Mouse (Mus musculus) granulocyte monocyte progenitor cell, adult 5-6 weeks (primary cell): ENCODE measurements around the gene Cox4i1. TPM values are rescaled to one million over a fixed set of nuclear protein-coding genes. Genes with fewer than 3 reads are reported as not detected.

Experiments used
- ATAC-seq: replicated peaks from 2 replicates; pipeline ENCODE4 v1.8.0; 2016; ENCODE audit warnings: mild to moderate bottlenecking, moderate TSS enrichment, inconsistent platforms; ENCODE audit not compliant: poor library complexity, severe bottlenecking
- total RNA-seq, 2 experiments: library from RNA; stranded (forward) in 1 of 2; stranded (reverse) in 1 of 2; fragments of 200-712, 200-1000 nt in 1 of 2; fragments of >200 nt in 1 of 2; fragmentation: Nextera tagmentation in 1 of 2; gene quantifications; 2 replicates each; pipeline ENCODE4 v1.2.3; 2014 to 2017

Cox4i1 gene
- total RNA-seq, 2 experiments from 2014 or later, result 506 to 1,083 TPM

DNA sequence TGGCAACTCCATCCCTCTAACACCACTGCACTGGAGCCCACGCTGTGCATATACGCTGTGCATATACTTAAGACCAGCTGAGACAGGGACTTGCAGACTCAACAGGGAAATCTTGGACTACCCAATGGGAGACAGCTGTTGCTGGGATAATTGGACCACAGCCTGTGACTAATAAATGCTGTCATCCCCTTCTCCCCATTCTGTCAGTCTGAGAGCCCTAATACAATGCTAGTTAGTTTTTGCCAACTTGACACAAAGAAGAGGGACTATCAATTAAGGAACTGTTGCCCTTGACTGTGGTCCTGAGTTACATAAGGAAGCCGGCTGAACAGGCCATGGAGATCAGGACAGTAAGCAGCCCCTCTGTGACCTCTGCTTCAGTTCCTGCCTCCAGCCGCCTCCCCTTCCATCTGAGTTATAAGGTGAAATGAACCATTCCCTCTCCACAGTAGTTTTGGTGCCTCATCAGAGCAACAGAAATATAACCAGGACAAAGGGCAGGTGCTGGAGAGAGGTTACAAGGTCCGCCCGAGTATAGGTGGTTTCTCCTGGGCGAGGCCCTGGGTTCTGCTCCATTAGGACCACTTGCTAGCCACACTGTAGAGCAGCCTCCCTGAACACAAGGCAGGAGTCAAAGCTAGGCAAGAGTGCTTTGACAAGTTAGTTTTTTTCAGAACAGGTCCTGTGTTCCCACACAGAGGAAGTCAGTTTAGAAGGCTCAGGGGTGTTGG, 11.5 kb upstream of the Cox4i1 start:
- ATAC-seq, result no peak

DNA sequence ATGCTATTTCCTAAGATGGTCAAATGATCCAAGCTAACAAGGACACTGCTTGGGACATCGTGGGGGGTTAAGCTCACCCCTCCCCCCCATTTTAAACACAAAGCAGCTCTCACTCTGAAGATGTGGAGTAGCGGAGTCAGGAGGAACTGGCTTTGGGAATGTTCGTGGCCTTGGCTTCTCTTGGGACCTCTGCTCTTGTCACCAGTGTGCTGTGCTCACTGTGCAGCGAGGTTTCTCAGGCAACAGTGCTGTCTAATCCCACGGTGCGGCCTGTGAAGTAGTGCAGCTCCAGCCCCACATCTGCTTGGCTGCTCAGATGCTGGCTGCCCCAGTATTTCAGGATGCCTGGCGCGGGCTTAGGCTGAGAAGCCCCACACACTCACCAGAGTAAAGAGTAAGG, 10.6 kb upstream of the Cox4i1 start:
- ATAC-seq, result no peak

- peak; percentile 31 for ATAC-seq
Measured at GRCm38 (mm10) chr8:120664566-120664965, 3.5 kb upstream of the Cox4i1 start.

DNA sequence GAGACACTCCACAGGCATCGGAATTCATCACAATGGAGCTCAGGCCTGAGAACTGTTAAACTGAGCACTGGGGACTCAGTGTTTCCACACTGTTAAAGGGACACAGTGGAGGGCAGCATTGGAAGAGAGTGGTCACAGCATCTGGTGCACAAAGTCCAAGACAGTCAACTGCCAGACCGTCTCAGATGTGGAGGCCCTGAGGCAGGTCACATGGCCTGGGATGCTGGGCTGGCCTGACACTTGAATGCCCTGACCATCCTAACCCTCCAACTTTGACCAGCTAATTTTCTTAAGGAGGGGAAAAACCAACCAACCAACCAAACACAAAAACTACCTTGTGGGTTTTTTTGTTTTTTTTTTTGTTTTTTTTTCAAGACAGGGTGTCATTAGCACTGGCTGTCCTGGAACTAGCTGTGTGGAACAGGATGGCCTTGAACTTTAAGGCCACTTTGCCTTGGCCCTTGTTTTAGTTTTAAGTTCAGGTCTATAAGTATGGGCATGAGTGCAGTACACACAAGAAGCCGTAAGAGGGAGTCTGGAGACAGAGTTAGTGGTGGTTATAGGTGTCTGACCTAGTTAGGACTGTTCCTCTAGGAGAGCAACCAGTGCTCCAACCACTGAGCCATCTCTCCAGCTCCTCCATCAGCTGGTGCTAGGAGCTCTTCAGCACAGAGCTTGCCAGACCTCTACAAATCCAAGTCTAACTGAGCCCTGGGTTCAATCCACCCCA, 2.1 kb upstream of the Cox4i1 start:
- ATAC-seq, result no peak

GRCm38 (mm10) chr8:120666807-120667470, 1.1 kb upstream of the Cox4i1 start:
- ATAC-seq, result no peak

- peak; percentile 5; the same call in 1 of the 2 replicates for ATAC-seq
Measured at GRCm38 (mm10) chr8:120668374-120668905, 418 bp downstream of the Cox4i1 start, which contains the start of gene Emc8. Gene Emc8, minus strand, starts transcription at chr8:120668573.

DNA sequence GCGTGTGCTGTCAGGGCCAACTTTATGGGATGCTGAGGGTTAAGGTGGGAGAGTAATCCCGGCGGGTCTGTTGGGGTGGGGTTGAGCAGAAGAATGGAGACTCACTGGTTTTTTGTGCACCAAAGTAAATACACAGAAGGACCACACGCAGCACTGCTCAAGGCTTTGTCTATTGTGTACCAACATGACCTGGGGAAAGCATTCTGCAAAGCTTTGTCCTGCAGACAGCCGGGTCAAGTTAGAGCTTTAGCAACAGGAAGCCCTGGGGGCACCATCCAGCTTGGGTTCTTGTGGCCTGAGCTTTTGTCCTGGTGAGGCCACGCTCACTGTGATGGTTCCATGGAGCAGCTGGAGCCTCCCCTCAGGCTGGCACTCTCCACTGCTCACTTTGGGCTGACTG, 3.8 kb downstream of the Cox4i1 start:
- no peak for ATAC-seq

DNA sequence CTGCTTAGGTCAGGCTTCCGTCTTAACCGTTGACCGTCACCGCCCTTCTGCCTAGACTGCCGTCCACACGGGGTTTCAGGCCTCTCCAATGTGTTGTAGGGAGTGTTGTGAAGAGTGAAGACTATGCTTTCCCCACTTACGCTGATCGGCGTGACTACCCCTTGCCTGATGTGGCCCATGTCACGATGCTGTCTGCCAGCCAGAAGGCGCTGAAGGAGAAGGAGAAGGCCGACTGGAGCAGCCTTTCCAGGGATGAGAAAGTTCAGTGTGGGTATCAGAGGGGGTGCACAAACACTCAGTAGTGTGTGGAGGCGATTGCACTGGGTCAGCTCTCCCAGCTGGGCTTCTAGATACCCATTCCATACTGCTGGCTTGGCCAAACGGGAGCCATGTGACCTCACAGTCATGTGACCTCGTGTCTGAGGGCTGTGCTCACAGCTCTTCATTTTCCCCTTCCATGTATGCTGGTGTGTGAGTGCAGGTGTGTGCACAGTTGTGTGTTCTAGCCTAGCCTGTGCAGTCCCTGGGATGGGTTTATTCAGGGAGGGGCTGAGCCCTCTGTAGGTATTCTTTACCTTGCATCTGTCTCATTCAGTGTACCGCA, 4.7 kb downstream of the Cox4i1 start:
- no peak for ATAC-seq

DNA sequence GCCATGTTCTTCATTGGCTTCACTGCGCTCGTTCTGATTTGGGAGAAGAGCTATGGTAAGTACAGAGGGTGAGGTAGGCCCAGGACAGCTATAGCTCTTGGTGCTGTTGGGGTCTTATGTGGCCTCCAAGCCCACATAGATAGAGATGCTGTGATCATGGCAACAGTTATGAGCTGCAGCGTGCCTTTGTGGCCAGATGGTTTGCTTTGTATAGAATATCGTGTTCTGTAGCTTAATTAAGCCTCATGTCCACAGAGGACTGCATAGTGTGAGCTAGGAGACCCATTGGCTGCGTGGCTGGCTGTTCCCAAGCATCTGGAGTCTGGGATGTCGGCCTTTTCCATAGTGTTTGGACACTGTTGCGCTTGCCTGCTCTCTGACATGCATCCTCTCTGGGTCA, 5.3 kb downstream of the Cox4i1 start:
- ATAC-seq, result no peak

DNA sequence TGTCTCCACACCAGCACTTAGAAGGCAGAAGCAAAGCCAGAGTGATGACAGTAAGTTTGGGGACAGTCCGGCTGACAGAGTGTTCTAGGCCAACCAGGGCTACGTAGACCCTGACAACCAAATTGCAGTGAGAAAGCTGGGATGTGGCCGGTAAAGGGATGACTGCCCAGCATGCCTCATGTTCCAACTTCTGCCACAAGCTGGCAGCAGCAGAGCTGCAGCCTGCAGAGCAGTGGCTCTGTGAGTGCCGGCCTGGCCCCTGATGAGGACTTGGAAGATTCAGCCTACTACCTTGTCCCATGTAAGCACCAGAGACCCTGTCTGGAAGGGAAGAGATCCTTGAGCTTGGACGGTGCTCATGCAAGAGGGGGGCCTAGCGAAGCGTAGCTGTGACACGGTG, 7.7 kb downstream of the Cox4i1 start:
- no peak for ATAC-seq

- peak; percentile 64 for ATAC-seq
Measured at GRCm38 (mm10) chr8:120678447-120678846, 10.4 kb downstream of the Cox4i1 start.

DNA sequence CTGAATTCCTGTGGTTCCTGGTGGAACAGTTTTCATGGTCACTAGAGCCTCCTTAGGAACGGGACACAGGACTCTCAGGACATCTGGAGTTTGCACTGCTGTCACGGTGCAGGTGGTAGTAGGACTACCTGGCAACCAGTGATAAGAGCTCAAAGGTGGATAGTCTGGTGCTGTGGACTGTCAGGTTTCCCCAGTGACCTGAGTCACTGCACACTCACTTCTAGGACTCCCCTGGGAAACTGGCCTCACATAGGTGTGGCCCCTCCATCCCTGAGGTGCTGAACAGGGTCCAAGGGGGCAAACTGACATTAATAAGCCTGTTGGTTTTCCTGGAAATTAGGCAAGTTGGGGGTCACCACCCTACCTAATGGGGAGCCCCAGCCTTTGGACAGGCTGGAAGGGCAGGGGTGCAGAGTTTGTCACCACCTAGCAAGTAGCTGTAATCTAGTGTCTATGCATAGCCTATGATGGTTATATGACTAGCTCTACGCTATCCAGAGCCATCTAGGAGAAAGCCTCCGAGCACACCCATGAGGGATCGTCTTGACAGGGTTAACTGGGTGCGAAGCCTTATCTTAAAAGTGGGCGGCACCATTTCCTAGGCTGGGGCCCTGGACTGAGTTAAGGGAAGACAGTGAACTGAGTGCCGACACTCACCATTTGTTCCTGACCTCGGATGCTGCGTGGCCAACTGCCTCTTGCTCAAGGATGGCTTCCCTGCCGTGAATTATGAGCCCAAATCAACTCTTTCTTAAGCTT, 11.8 kb downstream of the Cox4i1 start:
- no peak for ATAC-seq

DNA sequence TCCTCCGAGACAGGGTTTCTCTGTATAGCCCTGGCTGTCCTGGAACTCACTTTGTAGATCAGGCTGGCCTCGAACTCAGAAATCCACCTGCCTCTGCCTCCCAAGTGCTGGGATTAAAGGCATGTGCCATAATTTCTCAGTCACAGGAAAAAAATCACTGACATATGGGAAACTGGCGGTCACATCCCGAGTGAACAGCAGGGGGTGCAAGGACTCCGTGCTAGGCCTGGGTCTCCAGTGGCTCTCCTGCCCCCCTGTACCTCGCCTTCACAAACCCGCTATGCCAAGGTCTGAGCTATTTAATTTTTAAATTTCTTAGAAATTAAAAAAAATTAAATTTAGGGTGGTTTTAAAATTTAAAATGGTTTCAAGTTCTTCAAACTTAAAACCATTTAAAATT, 12.4 kb downstream of the Cox4i1 start:
- peak; percentile 44; the same call in 1 of the 2 replicates for ATAC-seq

DNA sequence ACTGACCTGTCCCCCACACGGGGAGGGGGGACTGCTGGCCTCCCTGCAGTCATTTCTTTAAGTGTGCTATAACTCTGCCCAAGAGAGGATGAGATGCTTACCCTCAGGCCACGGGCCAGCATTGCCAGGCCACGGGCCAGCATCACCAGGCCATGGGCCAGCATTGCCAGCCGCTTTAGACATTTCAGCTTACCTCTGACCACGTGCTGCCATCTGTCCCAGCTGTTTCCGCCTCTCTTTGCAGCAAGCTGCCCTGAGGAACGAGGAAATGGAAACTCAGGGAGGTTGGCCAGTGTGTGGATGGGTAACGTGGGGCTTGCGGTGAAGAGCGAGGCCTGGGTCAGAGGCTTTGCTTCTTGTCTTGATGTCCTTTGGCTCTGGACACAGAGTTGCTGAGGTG, 13.1 kb downstream of the Cox4i1 start:
- peak; percentile 8; the same call in 1 of the 2 replicates for ATAC-seq

DNA sequence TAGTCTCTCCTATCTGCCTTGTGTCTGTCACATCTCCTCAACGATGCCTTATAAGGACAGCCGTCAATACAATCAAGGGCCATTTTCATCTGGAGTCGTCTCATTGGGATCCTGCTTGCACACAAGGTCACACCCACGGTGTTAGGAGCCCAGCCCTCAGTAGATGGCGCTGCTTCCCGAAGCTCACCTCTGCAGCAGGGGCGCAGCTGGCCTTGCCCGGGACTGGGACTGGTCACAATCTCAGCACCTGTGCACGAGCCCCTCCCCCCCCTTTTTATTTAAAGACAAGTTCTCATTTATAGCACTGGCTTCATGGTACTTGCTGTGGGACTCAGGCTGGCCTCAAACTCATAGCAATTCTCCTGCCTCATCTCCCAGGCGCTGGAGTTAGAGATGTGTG, 15.6 kb downstream of the Cox4i1 start:
- ATAC-seq, result peak; percentile 20

DNA sequence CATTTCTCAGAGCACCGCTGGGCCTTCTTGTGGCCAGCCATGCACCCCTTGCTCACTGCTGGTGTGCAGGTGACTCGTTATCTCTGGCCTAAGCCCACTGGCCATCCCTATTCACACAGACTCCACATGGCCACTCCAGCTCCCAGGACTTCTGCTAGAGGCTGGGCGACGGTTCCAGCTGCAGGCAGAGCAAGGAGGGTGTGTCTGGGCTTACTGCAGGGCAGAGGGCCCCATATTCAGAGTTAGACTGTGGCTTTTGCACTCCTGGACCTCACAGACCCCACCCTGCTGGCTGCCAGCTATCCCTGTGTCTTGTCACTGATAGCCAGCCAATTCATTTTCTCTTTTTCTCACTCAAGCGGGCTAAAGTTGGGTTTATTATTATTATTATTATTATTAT, 16.1 kb downstream of the Cox4i1 start:
- no peak for ATAC-seq

GRCm38 (mm10) chr8:120685097-120685496, 17.1 kb downstream of the Cox4i1 start:
- no peak for ATAC-seq

- ATAC-seq, result no peak
Measured at GRCm38 (mm10) chr8:120685591-120685990, 17.6 kb downstream of the Cox4i1 start.

DNA sequence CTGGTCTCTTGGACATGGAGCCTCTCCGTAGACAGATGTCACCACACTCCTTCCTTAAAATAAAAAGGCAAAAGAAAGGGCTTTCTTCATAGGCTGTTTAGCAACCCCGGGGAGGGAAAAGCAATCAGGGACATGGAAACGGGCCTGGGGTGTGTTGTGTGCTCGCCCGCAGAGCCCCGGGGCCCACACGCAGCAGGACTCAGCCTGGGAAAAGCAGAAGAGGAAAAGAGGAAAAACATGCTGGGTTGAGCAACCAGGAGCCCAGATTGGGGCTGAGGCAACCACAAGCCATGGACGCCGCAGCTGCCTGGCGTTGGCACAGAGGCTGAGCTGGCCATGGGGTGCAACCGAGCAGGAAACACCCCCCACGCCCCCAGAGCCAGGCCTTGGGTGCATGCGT, 18.0 kb downstream of the Cox4i1 start:
- peak; percentile 83 for ATAC-seq

DNA sequence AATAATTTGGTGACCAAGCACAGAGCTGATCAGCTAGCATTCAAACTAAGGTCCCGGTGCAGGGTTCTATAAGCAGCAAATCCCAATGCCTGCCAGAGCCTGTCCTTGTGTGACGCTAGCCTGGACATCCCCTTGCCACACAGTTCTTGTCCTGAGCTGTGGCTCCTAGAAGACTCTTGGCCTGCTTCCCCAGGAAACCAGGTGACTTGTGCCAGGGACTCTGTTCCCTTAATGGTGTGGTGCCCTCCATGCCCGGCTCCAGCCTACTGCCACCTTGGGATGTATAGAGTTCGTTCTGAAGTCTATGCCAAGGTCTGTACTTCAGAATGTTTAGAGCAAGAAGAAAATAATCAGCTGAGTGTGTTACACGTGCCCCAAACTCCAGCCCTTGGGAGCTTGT, 18.6 kb downstream of the Cox4i1 start:
- peak; percentile 8; the same call in 1 of the 2 replicates for ATAC-seq
